Mouse (Mus musculus) frontal cortex, postnatal 25 days (tissue): ENCODE results near the gene Zfr.
A peak's percentile ranks its signal among the peaks of the same experiment; 100 is the strongest.

Experiments
- DNase-seq, 2 experiments: peaks; one replicate each; pipeline ENCODE4 v3.0.0; 2022; ENCODE audit warnings: low spot score in 2 of 2

Zfr gene

GRCm38 (mm10) chr15:12117242-12118092, at the start of gene Zfr:
Zfr (plus strand) TSS chr15:12117831.
- peak; percentile 83 to 85 for DNase-seq

DNA sequence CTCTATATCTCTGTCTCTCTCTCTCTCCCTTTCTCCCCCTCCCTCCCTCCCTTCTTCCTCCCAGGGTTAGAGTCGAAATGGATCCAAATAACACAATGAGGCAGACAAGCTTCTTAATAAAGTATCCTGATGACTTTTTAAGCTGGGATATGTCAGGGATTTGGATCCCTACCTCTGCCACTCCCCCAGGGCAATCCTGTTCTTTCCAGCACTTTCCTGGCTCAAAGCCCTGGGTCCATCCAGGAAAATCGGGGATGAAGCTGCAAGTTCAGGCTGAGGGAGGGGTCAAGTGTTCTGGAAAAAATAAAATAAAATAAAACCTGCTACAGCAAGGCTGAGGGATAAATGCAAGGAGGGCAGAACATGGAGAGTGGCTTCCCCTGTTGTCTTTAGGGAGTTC, 49.7 kb upstream of the Zfr start:
- DNase-seq: no peak

- no peak for DNase-seq
Measured at GRCm38 (mm10) chr15:12068395-12069218, 49.0 kb upstream of the Zfr start.

DNA sequence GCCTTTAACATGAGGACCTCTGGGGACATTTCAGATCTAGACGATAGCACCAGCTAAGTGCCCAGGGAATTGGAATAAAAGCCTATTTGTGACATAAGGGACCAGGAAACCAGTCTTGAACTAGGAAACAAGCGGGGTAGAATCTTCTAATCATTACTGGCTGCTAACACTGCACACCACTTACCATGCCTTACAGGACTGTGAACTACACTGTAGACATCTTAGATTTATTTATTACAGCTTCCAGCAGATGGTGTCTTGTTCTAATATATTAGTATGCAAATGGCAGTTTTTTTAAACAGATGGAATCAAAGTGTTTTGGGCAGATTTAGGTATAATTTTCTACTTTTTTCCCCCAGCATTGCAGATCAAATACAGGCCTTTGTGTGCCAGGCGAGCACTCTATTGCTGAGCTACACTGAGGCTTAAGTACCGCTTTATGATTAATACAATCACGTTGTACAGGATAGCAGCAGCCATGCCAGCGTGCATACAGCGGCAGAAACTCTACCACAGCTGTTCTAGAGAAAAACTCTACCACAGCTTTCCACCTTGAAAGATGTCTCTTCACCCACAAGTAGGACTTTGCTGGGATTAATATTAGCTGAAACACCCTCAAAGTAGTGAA, 44.8 kb upstream of the Zfr start:
- DNase-seq: no peak

- no peak for DNase-seq
Measured at GRCm38 (mm10) chr15:12074426-12074825, 43.2 kb upstream of the Zfr start.

GRCm38 (mm10) chr15:12082344-12082743, 35.3 kb upstream of the Zfr start:
- no peak for DNase-seq

DNA sequence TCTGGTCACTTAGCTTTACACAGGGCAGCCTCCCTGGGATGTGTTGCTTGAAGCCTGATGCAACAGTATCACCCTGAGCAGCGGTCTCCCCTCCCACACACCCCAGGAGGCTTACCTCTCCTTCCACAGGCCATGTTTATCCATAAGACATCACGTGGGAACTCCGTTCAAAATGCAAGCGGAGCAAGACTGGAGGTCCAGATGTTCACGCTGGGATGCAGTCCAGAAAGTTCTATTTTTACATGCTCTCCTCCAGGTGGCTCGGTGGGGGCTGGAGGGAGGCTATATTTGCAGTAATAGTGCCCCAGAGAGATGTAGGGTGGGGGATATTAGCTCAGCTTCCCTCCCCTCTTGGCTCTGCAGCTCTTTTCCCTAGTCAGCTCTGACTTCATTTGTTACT, 33.5 kb upstream of the Zfr start:
- DNase-seq: no peak

- DNase-seq: no peak
Measured at GRCm38 (mm10) chr15:12084859-12085258, 32.8 kb upstream of the Zfr start.

GRCm38 (mm10) chr15:12087634-12088033, 30.0 kb upstream of the Zfr start:
- DNase-seq: no peak

GRCm38 (mm10) chr15:12088091-12088490, 29.5 kb upstream of the Zfr start:
- DNase-seq: no peak

DNA sequence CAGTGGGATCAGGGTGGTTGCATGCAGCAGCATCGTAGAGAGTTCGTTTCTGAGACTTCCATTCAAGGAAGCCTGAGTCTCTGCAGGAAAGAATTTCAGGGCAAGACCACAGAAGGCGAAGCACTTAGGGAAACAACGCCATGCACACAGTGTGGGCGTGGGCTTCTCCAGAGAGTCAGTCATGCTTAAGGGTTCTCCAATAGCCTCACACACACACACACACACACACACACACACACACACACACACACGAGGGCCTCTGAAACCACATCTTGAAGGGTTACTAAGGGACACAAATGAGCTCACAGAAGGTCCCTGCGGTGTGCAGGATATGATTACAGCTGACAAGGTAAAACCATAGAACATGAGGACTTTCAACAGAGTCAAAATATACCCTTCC, 27.5 kb upstream of the Zfr start:
- DNase-seq: no peak

DNA sequence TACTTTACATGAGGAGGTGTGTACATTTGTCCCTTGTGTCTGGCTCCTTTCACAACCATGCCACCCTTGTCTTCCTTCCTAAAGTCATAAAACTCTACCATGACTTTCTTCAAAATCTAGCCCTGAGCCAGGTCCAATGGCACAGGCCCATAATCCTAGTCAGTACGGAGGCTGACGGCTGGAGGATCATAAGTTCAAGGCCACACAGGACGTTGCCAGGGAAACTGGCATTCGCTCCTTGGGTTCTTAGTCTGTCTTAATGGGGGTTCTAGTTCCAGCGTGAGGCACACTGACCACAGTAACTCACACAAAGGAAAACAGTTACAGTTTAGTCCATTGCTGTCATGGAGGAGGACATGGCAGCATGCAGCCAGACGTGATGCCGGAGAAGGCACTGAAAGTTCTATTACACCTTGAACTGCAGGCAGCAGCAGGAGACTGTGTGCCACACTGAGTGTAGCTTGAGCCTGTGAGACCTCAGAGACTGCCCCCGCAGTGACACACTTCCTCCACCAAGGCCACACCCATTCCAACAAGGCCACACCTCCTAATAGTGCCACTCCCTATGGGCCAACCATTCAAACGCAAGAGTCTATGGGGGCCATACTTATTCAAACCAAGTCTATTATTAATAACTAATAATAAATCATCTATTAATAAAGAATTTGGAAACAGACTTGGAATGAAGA, 26.5 kb upstream of the Zfr start:
- no peak for DNase-seq

GRCm38 (mm10) chr15:12091781-12092458, 25.7 kb upstream of the Zfr start:
- peak in 1 of 2 experiments; percentile 41 for DNase-seq

DNA sequence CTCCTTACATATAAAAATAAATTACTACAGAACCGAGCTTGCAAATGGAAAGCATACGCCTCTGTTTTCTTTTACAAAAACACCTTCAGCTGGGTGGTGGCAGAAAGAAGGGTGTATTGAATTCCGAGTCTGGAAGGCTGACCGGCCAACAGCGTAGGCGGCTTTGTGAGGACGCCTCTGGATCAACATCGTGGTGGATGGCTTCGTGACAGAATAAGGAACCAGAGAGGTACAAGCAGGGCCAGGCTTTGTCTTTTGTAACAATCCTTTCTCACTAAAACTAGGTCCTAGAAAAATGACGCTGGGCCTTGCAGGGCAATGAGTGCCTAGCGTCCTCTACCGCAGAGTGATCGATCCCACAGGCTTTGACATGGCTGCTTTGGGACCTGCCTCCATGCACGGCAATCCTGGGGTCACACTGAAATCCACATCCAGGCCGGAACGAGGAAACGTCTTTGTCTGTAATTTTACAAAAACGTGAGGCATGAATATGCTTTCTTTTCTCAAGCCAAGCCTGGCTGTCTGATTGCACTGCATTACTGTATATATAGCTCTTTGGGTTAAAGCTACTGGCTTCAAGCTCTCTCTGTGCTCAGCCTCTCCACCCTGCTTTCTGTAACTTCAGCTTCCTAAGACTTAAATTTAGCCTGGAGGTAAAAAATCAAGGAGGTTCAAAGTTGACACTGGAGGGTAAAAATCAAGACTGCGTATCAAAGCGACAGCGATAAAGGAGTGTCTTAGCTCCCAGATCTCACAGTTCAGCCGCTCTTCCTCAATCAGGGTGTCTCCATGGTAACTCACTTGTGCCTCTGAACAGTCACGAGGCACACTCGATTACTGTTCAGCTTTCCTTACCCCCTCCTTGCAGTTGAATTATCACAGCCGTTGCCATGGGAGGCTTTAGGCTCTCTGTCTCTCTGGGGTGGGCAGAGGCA, 24.3 kb upstream of the Zfr start:
- no peak for DNase-seq

- DNase-seq: no peak
Measured at GRCm38 (mm10) chr15:12093961-12094566, 23.6 kb upstream of the Zfr start.

DNA sequence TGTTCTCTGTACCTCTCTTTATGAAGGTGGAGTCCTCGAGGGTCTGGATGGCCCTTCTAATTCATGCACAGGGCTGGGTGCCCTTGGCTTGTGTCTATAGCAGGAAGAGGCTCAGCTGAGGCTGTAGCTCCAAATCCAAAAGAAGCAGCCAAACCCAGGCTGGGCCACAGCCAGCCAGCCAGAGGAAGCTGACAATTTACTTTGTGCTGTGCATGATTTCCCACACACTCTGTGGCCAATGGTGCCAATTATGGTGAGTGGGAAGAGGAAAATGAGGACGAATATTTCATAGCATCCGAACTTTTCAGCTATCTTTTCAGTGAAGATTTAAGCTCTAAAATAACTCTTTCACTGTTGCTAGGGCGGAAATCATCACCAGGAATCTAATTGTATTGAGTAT, 21.2 kb upstream of the Zfr start:
- peak in 1 of 2 experiments; percentile 51 for DNase-seq

GRCm38 (mm10) chr15:12097344-12097743, 20.3 kb upstream of the Zfr start:
- no peak for DNase-seq

DNA sequence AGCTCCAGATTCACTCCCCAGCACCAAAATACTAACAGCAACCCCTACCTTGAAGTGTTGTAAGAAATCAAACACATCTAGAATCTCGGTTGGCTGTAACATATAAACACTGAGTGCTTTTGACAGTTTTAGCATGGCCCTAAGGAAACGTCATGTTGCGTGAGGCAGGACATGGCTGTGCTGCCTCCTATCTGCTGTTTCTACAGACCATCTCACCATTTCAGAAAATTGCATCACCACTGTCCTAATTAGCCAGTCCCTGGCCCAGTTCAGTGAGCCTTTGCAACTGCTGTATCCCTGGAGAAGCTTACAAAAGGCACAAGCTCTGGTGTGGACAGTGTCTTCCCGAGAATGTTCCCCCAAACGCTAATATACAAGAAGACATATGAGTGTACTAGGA, 16.7 kb upstream of the Zfr start:
- no peak for DNase-seq

DNA sequence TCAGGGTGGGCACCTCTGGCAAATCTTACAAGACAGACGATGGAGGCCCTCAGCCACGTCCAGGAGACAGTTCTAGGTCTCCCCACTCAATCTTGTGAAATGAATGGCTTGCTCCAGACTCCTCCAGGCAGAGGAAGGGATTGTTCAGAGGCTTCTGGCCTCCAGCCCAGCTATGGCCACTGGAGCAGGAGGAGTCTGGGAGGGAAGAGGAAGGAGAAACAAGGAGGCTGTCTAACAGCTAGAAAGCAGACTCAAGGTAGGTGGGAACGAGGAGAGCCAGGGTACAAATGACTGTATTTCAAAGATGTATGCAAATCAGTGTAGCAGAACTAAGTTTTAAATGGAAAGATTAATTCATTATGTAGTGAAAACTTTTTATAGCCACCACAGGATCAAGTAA, 13.9 kb upstream of the Zfr start:
- DNase-seq: no peak

GRCm38 (mm10) chr15:12104827-12105226, 12.8 kb upstream of the Zfr start:
- no peak for DNase-seq
